Mouse (Mus musculus): ENCODE results near the gene Gm5678. TPM values are rescaled to one million over a fixed set of nuclear protein-coding genes. Genes with fewer than 3 reads are reported as not detected.

Gene Gm5678
- 7.7 and 8.0 TPM in 2 replicates for polyA plus RNA-seq (2015; fragmentation: Nextera tagmentation; extraction: Ambion mirVana)

DNA sequence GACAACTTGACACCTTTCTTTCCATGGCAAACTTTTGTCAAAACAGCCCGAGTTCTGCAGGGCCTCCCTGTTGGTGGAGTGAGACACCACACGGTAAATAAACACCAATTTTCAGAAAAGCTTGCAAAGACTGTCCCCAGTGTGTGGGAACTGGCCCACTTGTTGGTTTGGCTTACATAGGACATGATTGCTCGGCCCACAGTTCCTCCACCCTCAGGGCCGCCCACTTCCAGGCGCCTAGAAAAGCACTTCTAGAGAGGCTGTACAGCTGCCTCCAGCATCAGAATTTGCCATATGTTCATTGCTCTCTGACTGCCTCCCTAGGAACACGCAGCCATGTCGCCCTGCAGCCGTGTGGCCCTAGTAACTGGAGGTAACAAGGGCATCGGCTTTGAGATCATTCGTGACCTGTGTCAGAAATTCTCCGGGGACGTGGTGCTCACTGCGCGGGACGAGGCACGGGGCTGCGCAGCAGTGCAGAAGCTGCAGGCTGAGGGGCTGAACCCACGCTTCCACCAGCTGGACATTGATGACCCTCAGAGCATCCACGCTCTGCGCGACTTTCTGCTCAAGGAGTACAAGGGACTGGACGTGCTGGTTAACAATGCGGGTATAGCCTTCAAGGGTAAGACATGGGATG, at the start of gene Gm5678:
Gene Gm5678, plus strand, starts transcription at position 337 of the 640 bp plus-strand sequence.
- no peaks in the 10 kb centered on the region for H3K36me3 ChIP-seq (ENCODE audit: control insufficient read depth, insufficient read depth, low read length)
- WGBS, result 77% methylated on average over 23 of the region's 23 CpGs
- H3K4me3 ChIP-seq (ENCODE audit: low read depth, low read length), result no peak within 1 kb of the TSS
- H3K4me1 ChIP-seq (replicated peaks; ENCODE audit: control insufficient read depth, insufficient read depth), result no peaks in the 10 kb centered on the region
- H3K9me3 ChIP-seq (ENCODE audit: control insufficient read depth, low read length), result no peaks in the 10 kb centered on the region
- DNase-seq (ENCODE audit: low spot score) (no peak), ATAC-seq (ENCODE audit: low FRiP score, low TSS enrichment) (no peak)
- H3K4me2 ChIP-seq (replicated peaks; ENCODE audit: low read depth), result no peak within 1 kb of the TSS
- H3K27me3 ChIP-seq (ENCODE audit: control insufficient read depth, insufficient read depth, low read length), result no peaks in the 10 kb centered on the region
- TF ChIP-seq CTCF (IDR thresholded peaks at IDR 0.05; ENCODE audit: low read depth) (no peak), EP300 (optimal IDR thresholded peaks at IDR 0.05) (no peak)
- no peak within 1 kb of the TSS for H3K27ac ChIP-seq (replicated peaks)
- H3K9ac ChIP-seq (ENCODE audit: low read length), result no peak within 1 kb of the TSS

- TF ChIP-seq CTCF (IDR thresholded peaks at IDR 0.05; ENCODE audit: low read depth) (no peak), EP300 (optimal IDR thresholded peaks at IDR 0.05) (no peak)
- Histone ChIP-seq H3K27me3 (ENCODE audit: control insufficient read depth, insufficient read depth, low read length) (no peaks in the 10 kb centered on the region), H3K4me2 (replicated peaks; ENCODE audit: low read depth) (no peak overlapping the region), H3K4me1 (replicated peaks; ENCODE audit: control insufficient read depth, insufficient read depth) (no peaks in the 10 kb centered on the region), H3K9me3 (ENCODE audit: control insufficient read depth, low read length) (no peaks in the 10 kb centered on the region), H3K27ac (replicated peaks) (no peak overlapping the region), H3K4me3 (ENCODE audit: low read depth, low read length) (no peak overlapping the region), H3K36me3 (ENCODE audit: control insufficient read depth, insufficient read depth, low read length) (no peaks in the 10 kb centered on the region), H3K9ac (ENCODE audit: low read length) (no peak overlapping the region)
- ATAC-seq (ENCODE audit: low FRiP score, low TSS enrichment) (no peak; the same call in 1 of the 2 replicates), DNase-seq (ENCODE audit: low spot score) (no peak)
- 81% methylated on average over 8 of the region's 8 CpGs for WGBS
These were observed 49.4 kb upstream of the Gm5678 start for GRCm38 (mm10) chr16:93578346-93579005.

DNA sequence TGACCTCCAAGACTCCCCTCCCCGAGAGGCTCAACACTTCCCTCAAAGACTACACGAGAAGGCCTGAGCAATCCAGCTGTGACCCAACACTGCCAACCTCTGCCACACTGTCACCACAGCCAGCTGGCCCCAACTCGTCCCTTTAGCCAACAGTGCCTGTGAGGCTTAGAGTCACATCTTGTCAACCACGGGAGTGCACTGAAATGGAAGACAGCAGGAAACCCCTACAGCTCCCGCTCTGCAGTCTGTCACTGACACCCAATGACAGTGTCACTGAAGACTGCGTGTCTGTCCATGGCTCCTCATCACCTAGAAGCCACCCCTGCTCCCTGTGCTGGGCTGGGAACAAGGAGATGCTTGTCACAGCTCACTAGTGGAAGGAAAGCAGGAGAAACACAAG, 46.8 kb upstream of the Gm5678 start:
- Histone ChIP-seq H3K4me2 (replicated peaks; ENCODE audit: low read depth) (no peak overlapping the region), H3K4me3 (ENCODE audit: low read depth, low read length) (no peak overlapping the region), H3K9ac (ENCODE audit: low read length) (no peak overlapping the region), H3K4me1 (replicated peaks; ENCODE audit: control insufficient read depth, insufficient read depth) (no peaks in the 10 kb centered on the region), H3K9me3 (ENCODE audit: control insufficient read depth, low read length) (no peaks in the 10 kb centered on the region), H3K36me3 (ENCODE audit: control insufficient read depth, insufficient read depth, low read length) (no peaks in the 10 kb centered on the region), H3K27me3 (ENCODE audit: control insufficient read depth, insufficient read depth, low read length) (no peaks in the 10 kb centered on the region), H3K27ac (replicated peaks) (no peak overlapping the region)
- ATAC-seq (ENCODE audit: low FRiP score, low TSS enrichment) (no peak), DNase-seq (ENCODE audit: low spot score) (no peak)
- TF ChIP-seq EP300 (optimal IDR thresholded peaks at IDR 0.05) (no peak), CTCF (IDR thresholded peaks at IDR 0.05; ENCODE audit: low read depth) (no peak)
- WGBS, result 70% methylated on average over 6 of the region's 6 CpGs

DNA sequence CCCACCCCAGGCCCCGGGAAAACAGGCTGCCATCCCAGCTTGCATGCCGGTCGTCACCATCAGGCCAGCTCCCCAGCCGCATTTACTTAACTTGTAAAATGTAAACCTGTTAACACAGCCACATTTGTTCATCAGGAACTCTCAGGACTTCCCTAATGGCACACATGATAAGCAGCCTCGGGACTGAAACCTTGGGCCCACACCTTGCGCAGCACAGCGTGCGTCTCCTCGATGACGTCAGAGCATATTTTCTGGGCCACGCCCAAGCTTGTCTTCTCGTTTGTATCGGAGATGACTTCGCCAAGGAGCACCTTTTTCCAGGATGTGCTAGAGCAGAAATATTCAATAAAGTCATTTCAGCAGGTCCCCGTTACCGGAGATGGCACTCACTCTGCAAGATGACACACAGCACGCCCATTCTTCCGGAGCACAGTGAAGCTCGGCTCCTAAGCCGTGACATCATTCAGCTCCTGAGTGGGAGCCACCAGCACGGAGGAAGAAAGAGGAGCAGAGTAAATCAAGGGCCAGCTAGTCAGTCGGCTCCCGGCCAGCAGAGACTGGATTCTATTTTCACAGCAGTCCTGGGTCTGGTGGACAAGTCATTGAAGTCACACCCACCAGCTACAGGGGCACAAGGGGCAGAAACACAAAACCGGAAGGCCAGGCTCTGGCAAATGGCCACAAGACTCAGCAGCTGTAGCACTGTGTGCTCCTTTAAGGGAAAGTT, 42.8 kb upstream of the Gm5678 start:
- peak; percentile 84 for ATAC-seq (ENCODE audit: low FRiP score, low TSS enrichment)
- Histone ChIP-seq H3K36me3 (ENCODE audit: control insufficient read depth, insufficient read depth, low read length) (no peaks in the 10 kb centered on the region), H3K9me3 (ENCODE audit: control insufficient read depth, low read length) (no peaks in the 10 kb centered on the region), H3K27me3 (ENCODE audit: control insufficient read depth, insufficient read depth, low read length) (no peaks in the 10 kb centered on the region), H3K9ac (ENCODE audit: low read length) (no peak overlapping the region), H3K27ac (replicated peaks) (peak overlapping the region; percentile 71), H3K4me1 (replicated peaks; ENCODE audit: control insufficient read depth, insufficient read depth) (no peaks in the 10 kb centered on the region; the same call in 1 of the 2 replicates), H3K4me2 (replicated peaks; ENCODE audit: low read depth) (no peak overlapping the region), H3K4me3 (ENCODE audit: low read depth, low read length) (no peak overlapping the region)
- DNase-seq (ENCODE audit: low spot score), result peak; percentile 78
- 74% methylated on average over 24 of the region's 24 CpGs for WGBS
- TF ChIP-seq EP300 (optimal IDR thresholded peaks at IDR 0.05) (no peak), CTCF (IDR thresholded peaks at IDR 0.05; ENCODE audit: low read depth) (no peak)

DNA sequence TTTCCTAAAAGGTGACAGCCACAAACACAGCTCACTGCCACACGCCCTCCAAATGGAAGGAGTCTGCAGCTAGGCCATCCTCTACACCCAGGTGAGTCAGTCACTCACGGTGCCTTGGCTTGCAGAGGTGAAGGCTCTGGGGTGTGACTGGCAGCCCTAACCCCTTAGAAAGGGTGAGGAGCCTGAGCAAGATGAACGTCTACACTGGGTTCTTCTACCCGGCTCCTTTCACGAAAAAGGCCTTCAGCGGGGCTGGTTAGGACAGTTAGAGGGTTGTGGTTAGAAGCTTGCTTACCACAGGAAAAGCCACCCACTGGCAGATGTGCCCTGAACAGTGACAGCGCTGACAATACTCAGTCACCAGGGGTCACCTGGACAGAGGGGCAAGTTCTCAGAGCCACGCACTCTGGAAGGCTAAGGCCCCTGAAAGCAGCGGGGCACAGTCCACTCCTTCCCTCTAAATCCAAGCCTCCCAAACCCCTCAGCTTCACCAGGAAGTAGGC, 42.1 kb upstream of the Gm5678 start:
- WGBS, result 72% methylated on average over 9 of the region's 9 CpGs
- TF ChIP-seq CTCF (IDR thresholded peaks at IDR 0.05; ENCODE audit: low read depth), result no peak
- no peak for TF ChIP-seq EP300 (optimal IDR thresholded peaks at IDR 0.05)
- Histone ChIP-seq H3K27ac (replicated peaks) (peak overlapping the region; percentile 53), H3K4me1 (replicated peaks; ENCODE audit: control insufficient read depth, insufficient read depth) (no peaks in the 10 kb centered on the region; the same call in 1 of the 2 replicates), H3K4me2 (replicated peaks; ENCODE audit: low read depth) (no peak overlapping the region), H3K27me3 (ENCODE audit: control insufficient read depth, insufficient read depth, low read length) (no peaks in the 10 kb centered on the region), H3K9me3 (ENCODE audit: control insufficient read depth, low read length) (no peaks in the 10 kb centered on the region), H3K4me3 (ENCODE audit: low read depth, low read length) (no peak overlapping the region), H3K36me3 (ENCODE audit: control insufficient read depth, insufficient read depth, low read length) (no peaks in the 10 kb centered on the region), H3K9ac (ENCODE audit: low read length) (0 out of 2 replicates have a peak overlapping the region, but pooled peaks have one; percentile 8)
- DNase-seq (ENCODE audit: low spot score) (no peak), ATAC-seq (ENCODE audit: low FRiP score, low TSS enrichment) (peak; percentile 64)
